Mouse (Mus musculus) olfactory bulb, adult 2 months (tissue): ENCODE measurements around the gene Rnpc3.

ENCODE experiments used
- CTCF ChIP-seq: fragments of 200-500 bp; IDR thresholded peaks from 2 replicates; pipeline ENCODE4 v1.5.1; 2012; ENCODE audit warnings: low read depth, mild to moderate bottlenecking, low read length, moderate library complexity; ENCODE audit not compliant: insufficient read depth
- POLR2A ChIP-seq: fragments of 200-500 bp; IDR thresholded peaks from 2 replicates; pipeline ENCODE4 v1.6.1; 2012; ENCODE audit warnings: mild to moderate bottlenecking, low read depth, low read length, moderate library complexity; ENCODE audit not compliant: insufficient read depth

DNA sequence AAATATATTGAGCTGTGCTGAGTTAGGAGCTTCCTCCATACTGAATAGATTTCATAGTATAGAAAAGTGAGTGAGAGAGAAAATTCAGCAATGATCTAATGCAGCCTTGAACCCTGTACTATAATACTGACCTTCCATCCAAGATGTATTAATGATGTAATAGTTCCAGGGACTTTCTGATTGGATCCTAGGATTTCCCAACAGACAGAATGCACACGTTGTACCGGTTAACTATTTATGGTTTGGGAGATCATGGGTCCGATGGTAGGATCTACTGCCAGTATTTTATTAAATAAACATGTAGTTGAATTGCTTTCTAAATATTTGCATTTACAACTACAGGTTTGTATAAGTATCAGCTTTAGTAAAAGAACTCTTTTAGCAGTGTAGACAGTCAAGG is 57.8 kb downstream of the Rnpc3 start:
- TF ChIP-seq CTCF (no peak), POLR2A (no peak)
